Mouse (Mus musculus) layer of hippocampus, adult 9-10 months (tissue): ENCODE results near the gene Ppp1r32.

Source experiments
- DNase-seq: peaks from one replicate; pipeline ENCODE4 v3.0.0; 2022; ENCODE audit warnings: low spot score

Gene Ppp1r32

DNA sequence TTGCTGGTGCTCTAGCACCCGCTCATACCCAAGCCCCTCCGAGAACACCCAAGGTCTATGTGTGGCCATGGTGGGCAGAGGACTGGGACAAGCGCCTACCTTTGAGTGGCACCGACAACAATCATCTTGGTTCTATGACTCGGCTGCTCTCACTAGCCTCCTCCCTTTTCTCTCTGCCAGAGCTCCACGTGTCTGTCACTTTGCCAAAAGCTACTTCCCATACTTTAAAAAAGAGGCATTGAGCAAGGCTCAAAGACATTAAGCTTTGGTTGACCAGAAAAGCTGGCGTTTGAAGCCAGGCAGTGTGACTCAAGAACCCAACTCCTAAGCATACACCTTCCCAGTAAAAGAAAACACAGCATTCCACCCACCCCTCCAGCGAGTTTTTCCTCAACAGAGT, 24.6 kb downstream of the Ppp1r32 start:
- DNase-seq, result no peak

- DNase-seq, result no peak
These were observed 25.3 kb downstream of the Ppp1r32 start for GRCm38 (mm10) chr19:10457484-10457800.

DNA sequence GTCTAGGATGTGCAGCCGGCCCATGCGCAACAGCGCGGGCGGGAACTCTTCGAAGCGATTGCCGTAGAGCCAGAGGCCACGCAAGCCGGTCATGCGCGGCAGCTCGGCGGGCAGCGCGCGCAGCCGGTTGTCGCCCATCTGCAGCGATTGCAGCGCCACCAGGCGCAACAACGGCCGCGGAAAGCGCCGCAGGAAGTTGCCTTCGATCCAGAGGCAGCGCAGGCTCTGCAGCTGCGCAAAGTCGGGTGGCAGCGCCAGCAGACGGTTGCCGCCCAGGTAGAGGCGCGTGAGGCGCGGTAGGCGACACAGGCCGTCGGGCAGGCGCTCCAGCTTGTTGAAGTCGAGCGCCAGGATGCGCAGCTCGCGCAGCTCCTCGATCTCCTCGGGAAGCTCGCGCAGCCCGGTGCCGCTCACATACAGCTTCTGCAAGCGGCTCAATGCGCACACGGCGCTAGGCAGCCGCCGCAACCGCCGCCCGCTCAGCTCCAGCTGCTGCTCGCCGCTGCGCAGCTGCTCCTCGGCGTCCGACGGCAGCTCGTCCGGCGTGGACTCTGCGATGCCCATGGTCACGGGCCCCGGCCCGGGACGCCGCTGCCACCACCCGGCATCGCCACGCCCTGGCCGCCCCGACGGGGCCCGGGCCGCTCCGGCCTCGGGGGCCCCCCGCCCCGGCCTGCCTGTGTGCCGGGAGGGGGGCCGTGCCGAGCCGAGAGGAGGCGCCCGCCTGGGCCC, 25.8 kb downstream of the Ppp1r32 start, which contains the start of gene Lrrc10b:
Lrrc10b (minus strand) TSS at position 722 of the 732 bp plus-strand sequence.
- DNase-seq, result no peak

GRCm38 (mm10) chr19:10455437-10455806, 27.3 kb downstream of the Ppp1r32 start:
- DNase-seq, result no peak

DNA sequence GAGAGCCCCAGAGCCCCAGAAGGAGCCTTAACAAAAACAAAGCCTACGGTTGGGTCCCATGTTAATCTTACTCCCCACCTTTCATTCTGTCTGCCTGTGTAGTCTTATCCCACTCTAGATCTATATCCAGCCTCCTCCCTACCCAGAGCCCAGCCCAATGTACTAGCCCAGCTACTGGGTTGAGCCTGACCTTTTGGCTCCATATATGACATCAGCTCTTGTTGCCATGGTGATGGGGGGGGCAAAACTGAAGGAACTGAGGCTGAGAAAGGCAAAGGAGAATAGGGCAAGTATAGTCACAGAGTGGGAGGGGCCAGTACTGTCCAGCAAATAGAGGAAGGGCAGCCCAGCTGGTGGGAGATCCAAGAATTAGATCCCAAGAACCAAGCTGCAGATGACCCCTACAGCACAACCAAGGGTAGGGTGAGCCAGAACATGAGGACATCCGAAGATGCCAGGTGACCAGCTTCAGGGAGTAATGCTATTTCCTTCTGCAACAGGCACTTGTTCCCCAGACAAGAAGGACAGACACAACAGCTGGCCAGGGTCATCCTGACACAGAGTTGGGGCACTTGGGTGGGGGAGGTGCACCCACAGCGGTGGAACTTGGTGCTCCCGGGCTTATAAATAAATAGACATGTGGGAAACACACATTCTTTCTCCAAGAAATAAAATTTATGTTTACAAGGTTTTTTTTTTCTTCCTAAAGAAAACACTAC, 27.9 kb downstream of the Ppp1r32 start:
- no peak for DNase-seq

- DNase-seq, result peak; percentile 90
These were observed 33.0 kb downstream of the Ppp1r32 start for GRCm38 (mm10) chr19:10449708-10450107.

DNA sequence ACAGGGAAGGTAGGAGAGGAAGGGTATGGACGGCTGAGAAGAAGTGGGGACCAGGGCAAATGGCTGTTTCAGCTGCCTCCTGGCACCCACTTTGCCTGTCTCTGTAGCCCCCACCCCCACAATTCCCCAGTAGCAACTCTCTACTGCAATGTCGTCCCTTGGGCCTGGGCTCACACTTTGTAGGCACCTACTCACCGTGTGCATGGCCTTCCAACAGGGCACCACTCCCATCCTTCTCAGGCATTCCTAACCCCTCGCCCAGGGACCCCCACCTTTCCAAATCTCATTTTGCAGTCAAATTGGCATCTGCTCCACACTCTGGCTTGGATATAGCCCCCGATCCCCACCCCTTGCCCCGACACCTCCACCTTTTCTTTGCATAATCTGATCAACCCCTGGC, 33.5 kb downstream of the Ppp1r32 start:
- DNase-seq, result no peak

DNA sequence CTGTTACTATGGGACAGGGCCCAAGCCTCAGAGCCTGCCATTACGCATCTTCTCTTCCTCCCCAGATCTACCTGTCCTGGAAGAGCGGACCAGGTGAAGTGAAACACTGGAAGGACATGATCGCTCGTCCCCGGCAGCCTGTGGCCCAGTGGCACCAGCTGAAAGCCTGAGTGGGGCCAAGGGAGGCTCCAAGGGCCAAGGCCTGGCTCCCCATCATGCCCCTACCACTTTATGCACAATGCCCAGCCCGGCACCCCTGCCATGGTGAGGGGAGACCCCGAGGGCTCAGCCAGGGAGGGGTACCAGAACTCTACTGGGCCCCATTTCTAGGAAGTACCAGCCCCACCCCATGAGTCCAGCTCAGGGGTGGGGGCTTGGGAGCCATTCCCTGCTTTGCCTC, 34.5 kb downstream of the Ppp1r32 start:
- no peak for DNase-seq

GRCm38 (mm10) chr19:10444685-10445369, 37.9 kb downstream of the Ppp1r32 start:
- no peak for DNase-seq

GRCm38 (mm10) chr19:10437521-10437920, 45.2 kb downstream of the Ppp1r32 start:
- DNase-seq, result no peak

DNA sequence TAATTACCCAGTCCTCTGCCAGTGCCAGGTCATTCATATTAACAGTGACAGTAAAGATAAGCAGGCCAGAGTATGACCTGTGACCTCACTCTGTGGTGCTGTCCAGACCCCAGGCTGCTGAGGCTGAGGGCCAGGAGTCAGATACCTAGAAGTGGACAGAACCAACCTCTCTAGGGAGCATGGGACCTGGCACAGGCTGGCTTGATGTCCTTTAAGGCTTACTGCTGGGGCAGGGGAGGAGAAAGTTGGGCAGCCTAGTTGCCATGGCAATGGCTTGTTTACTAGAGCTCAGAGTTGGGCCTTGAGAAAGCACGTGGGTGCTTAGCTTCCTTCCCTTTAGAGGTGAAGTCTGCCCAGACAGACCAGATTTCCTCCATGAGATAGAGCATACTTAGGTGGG, 46.0 kb downstream of the Ppp1r32 start:
- DNase-seq, result no peak

DNA sequence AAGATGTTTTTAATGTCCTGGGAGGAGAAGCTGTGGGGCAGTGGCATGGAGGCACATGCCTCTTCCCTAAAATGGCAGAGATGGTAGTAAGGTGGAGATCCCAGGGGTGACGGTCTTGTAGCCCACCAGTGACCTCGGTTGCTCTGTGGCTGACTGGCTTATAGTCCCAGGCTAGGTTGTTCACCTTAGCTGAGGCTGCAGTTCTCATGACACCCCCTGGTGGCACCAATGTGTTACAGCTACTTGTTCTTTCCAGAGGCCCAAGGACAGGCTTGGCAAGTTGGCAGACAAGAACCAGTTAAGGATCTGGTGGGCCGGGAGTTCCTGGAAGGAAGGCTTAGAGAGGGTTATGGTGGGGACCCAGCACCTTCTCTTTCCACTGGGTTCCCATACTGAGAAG, 46.8 kb downstream of the Ppp1r32 start:
- DNase-seq, result no peak

- DNase-seq, result no peak
These were observed 47.8 kb downstream of the Ppp1r32 start for GRCm38 (mm10) chr19:10434927-10435326.

DNA sequence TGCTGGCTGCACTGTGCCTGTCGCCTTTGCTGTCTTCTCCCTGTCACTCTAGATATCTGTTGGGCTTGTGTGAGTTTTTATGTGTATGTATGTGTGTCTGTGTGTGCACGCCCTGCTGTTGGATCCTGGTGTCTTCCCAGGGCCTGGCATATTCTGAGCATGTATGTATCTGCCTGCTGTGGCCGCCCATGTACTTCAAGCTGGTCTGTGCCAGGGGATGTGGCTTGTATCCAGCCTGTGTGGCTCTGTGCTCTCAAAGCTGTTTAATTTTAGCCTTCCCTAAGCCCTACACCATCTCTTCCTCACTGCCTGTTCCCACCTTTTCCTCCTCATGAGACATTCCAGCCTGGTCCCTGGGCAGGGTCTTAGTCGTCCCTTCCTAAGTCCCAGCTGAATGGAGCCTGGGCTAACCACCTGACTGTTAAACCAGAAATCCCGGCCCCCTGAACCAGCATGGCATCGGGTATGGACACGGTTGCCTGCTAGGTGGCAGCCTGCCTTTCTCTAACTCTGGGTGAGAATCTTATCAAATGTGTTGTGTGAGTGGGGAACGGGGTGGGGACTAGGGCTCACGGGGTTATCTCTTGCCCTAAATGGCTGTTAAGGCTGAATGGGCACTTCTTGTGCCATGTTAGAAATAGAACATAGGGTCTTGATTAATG, 48.7 kb downstream of the Ppp1r32 start:
- DNase-seq, result no peak

GRCm38 (mm10) chr19:10433225-10433624, 49.5 kb downstream of the Ppp1r32 start:
- DNase-seq, result no peak

- no peak for DNase-seq
These were observed 50.9 kb downstream of the Ppp1r32 start for GRCm38 (mm10) chr19:10431841-10432240.

DNA sequence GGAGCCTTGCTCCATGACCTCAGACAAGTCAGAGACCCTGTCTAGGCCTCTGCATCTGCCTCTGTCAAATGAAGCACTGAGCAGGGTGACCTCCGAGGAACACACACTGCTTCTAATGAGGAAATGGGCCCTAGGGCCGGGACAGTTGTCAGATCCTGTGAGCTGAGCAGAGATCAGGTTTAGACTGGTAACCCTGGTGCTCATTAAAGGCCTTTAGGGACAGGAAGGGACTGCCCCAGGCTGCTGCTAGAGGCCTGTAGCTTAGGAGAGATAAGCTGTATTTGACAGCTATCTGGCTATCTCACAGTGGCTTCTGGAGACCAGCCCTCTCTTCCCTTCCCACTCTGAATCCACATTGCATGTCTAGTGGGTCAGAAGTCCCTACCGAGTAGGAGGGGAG, 51.3 kb downstream of the Ppp1r32 start:
- DNase-seq, result no peak

GRCm38 (mm10) chr19:10429371-10429770, 53.4 kb downstream of the Ppp1r32 start:
- DNase-seq, result no peak

DNA sequence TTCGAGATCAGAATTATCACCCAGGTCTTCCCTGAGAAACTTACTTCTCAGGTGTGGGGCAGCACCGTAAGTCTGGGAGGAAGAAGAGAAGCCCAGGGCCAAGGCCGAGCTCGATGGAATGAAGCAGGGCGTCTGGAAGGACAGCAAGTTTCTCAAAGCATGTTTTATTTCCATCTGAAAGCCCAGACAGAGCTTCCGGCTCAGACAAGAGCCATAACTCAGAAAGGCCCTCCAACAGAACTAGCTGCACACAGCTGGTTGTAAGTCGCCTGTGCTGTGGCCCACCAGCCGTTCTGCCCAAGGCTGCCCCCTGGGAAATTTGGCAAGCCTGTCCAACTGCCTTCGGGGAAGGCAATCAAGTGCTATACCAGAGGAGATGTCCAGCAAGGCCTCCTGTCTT, 55.3 kb downstream of the Ppp1r32 start:
- no peak for DNase-seq

DNA sequence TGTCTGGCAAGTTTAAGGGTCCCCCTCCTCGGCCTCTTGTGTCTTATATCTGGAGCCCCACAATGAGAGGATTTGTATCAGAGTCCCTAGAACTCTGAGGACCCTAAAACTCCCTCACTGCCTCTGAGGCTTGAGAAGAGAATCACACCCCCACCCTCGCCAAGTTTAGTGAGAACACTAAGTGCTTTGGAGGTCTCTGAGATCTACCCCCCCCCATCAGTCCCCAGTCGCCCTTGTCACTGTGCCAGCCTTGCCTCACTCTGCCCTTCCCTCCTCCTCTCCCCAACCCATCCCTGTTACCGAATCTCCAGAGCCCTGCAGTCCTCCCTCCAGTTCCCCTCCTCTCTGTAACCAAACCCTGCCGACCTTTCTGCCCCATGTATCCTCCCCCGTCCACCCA, 55.9 kb downstream of the Ppp1r32 start:
- no peak for DNase-seq

DNA sequence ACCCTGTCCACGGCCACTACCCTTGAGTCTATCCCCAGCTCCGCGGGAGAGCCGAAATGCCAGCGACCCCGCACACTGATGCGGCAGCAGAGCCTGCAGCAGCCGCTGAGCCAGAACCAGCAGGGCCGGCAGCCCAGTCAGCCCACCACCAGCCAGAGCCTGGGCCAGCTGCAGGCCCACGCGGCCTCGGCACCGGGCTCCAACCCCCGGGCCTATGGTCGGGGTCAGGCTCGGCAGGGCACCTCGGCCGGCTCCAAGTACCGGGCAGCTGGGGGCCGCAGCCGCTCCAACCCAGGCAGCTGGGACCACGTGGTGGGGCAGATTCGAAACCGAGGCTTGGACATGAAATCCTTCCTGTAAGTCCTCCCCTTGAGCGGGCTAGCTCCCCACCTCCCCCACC, 56.4 kb downstream of the Ppp1r32 start:
- no peak for DNase-seq

DNA sequence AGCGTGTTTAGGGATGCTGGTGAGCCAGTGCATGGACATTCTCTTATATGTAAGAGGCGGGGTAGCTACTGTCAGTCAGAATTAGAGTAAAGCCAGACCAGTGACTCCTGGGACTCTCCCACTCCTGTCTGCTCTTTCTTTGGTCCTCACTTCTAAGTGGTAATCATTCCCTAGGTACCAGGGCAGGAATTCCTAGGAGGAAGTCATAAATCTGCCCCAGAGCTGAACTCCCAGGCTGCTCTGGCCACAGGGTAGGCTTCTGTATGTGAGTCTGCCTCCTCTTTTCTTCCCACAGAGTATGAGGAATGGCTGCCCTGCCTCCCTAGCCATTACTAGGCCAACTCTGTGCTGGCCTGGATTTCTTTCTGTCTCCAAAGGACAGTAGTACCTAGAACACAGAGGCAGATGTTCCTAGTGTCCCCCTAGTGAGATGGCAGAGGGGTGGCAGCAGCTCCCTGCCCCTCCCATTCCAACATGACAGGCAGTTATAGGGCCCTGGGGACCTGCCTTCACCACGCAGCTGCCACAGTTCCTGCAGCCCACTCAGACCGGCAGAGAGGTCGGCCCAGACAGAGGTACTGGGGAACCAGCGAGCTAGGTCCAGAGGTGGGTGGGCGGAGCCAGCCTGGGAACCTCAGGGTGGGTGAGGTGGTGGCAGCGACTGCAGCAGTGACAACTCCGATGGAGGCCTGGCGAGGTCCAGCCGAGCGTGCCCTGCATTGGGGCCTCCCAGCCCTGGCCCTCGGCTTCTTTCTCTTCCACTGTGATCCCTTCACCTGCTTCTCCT, 57.1 kb downstream of the Ppp1r32 start:
- DNase-seq, result no peak
